Mouse (Mus musculus) lung, embryonic 14.5 days (tissue): ENCODE measurements around the gene Asgr1. TPM values are rescaled to one million over a fixed set of nuclear protein-coding genes. Genes with fewer than 3 reads are reported as not detected.
A peak's percentile ranks its signal among the peaks of the same experiment; 100 is the strongest.

Experiments used
- ATAC-seq: fragments of 200-750 bp; cut with Nextera tagmentation; 2 replicates; pipeline ENCODE4 v1.8.0; 2017; ENCODE audit warnings: mild to moderate bottlenecking, moderate TSS enrichment, moderate library complexity; ENCODE audit not compliant: insufficient read depth
- DNase-seq: peaks from one replicate; pipeline ENCODE4 v3.0.0-alpha.2; 2015
- H3K27ac ChIP-seq: fragments of 300-500 bp; sonication (generic); 2 replicates; pipeline ENCODE4 v1.5.1; 2014; ENCODE audit warnings: low read depth, mild to moderate bottlenecking, moderate library complexity
- H3K27me3 ChIP-seq: fragments of 300-500 bp; sonication (generic); 2 replicates; pipeline ENCODE4 v1.6.1; 2014; ENCODE audit warnings: low read length, control low read depth; ENCODE audit not compliant: insufficient read depth
- H3K36me3 ChIP-seq: fragments of 300-500 bp; sonication (generic); 2 replicates; pipeline ENCODE4 v1.6.1; 2014; ENCODE audit warnings: control low read depth; ENCODE audit not compliant: insufficient read depth
- H3K4me1 ChIP-seq: fragments of 300-500 bp; sonication (generic); 2 replicates; pipeline ENCODE4 v1.6.1; 2014; ENCODE audit warnings: antibody characterized with exemption, control low read depth; ENCODE audit not compliant: insufficient read depth
- H3K4me2 ChIP-seq: fragments of 300-500 bp; sonication (generic); 2 replicates; pipeline ENCODE4 v1.6.1; 2014; ENCODE audit warnings: mild to moderate bottlenecking
- H3K4me3 ChIP-seq: fragments of 300-500 bp; sonication (generic); 2 replicates; pipeline ENCODE4 v1.5.1; 2014; ENCODE audit warnings: low read depth, low read length
- H3K9ac ChIP-seq: fragments of 300-500 bp; sonication (generic); 2 replicates; pipeline ENCODE4 v1.6.1; 2014
- H3K9me3 ChIP-seq: fragments of 300-500 bp; sonication (generic); 2 replicates; pipeline ENCODE4 v1.6.1; 2016; ENCODE audit warnings: low read depth, low read length, control low read depth
- CTCF ChIP-seq: IDR thresholded peaks from 2 replicates; pipeline ENCODE4 v1.5.1; 2016; ENCODE audit warnings: antibody characterized with exemption, low read depth
- WGBS: fragments of 180-500 bp; shearing (Covaris S2); extraction: QIAGEN DNeasy Blood & Tissue Kit; methylation state at CpG from one replicate; pipeline ENCODE4 v1.1.7; 2014; 5-methylcytosine and 5-hydroxymethylcytosine counted together
- polyA plus RNA-seq: library from polyadenylated mRNA; unstranded; fragments of >200 nt; fragmentation: Nextera tagmentation; extraction: Ambion mirVana; gene quantifications from 2 replicates; pipeline ENCODE4 v1.2.1, GENCODE M21; 2014

The Asgr1 gene
- polyA plus RNA-seq, 1 experiment from 2014 or later = not detected

DNA sequence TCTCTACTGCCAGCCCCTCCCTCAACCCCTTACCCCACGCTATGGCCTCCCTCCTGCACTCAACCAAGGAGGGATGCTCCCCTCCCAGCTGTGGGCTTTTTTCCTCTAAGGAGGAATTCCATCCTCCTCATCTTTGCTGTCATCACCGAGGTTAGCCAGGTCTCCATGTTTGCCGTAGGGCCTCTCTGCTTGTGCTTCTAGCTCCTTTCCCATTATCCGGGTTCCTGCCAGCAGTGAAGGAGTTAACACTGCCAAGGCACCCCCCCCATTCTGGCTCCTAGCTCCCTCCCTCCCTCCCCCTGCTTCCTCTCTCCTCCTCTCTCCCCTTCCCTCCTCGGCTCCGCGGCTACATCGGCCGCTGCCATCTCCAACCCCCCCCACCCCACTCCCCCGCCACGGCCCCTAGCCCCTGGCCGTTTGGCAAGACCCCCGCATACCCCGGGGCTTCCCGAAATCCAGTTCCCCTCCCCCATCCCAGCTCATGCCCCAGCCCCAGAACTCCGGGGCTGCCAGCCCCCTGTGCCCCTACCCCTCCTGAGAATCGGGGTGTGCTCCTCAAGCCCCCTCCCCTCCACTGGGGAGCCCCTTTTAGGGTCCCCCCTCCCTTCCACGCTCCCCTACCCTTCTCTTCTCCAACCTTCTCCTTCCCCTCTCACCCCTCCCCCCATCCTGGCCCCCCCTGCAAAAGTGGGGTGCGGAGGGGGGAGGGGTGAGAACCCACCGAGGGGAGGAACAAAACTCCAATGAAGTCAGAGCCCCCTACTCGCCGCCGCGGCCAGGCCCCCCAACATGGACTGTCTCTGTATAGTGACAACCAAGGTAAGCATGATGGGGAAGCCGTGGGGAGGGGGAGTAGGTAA lies 35.5 kb upstream of the Asgr1 start:
- peak overlapping the region; percentile 93 for H3K4me2 ChIP-seq
- peak overlapping the region; percentile 66 for H3K4me3 ChIP-seq
- WGBS = 1% methylated on average over 24 of the region's 25 CpGs
- peak; percentile 86 for DNase-seq
- peaks cover 8% of the 10 kb centered on the region; the same call in 1 of the 2 replicates for H3K36me3 ChIP-seq
- peak overlapping the region; percentile 80 for H3K9ac ChIP-seq
- no peaks in the 10 kb centered on the region for H3K27me3 ChIP-seq
- peak overlapping the region; percentile 88 for H3K27ac ChIP-seq
- TF ChIP-seq CTCF = no peak
- H3K9me3 ChIP-seq = no peaks in the 10 kb centered on the region
- H3K4me1 ChIP-seq = peaks cover 16% of the 10 kb centered on the region
- ATAC-seq = no peak

DNA sequence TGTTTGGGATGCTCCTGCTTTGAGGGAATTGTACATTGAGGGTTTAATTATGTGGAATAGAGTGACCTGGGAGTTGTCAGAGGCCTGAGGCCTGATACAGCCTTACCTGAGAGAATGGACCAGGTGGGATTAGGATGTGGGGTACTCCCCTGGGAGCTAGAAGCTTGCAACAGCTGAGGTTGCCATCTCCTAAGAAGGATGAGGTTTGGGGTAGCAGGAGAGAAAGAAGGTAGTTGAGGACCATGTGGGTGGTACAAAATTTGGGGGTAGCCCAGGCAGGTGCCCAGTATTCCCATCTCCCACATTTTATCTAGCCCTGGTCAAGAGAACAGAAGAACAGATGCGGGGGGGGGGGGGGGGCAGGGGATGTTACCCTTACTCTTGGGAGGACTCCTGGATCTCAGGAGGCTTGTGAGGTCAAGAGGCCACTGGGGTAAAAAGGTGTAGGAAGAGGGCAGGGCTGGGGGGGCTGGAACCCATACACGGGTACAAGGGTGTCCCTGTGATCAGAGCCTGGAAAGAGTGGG lies 34.3 kb upstream of the Asgr1 start:
- Histone ChIP-seq H3K4me1 (peaks cover 23% of the 10 kb centered on the region), H3K27me3 (no peaks in the 10 kb centered on the region), H3K4me3 (peak overlapping the region; percentile 66), H3K4me2 (peak overlapping the region; percentile 93), H3K9me3 (no peaks in the 10 kb centered on the region), H3K27ac (peak overlapping the region; percentile 68), H3K36me3 (no peaks in the 10 kb centered on the region), H3K9ac (peak overlapping the region; percentile 80; the same call in 1 of the 2 replicates)
- no peak for TF ChIP-seq CTCF
- no peak for DNase-seq
- 0% methylated on average over 1 of the region's 2 CpGs for WGBS
- ATAC-seq = no peak

GRCm38 (mm10) chr11:70020022-70020631 lies 33.8 kb upstream of the Asgr1 start:
- peak; percentile 28 for DNase-seq
- Histone ChIP-seq H3K4me2 (peak overlapping the region; percentile 93), H3K4me1 (peaks cover 23% of the 10 kb centered on the region), H3K27ac (peak overlapping the region; percentile 68), H3K9me3 (no peaks in the 10 kb centered on the region), H3K4me3 (peak overlapping the region; percentile 66), H3K9ac (peak overlapping the region; percentile 29; the same call in 1 of the 2 replicates), H3K36me3 (no peaks in the 10 kb centered on the region), H3K27me3 (no peaks in the 10 kb centered on the region)
- WGBS = 13% methylated on average over 8 of the region's 8 CpGs
- ATAC-seq = no peak
- TF ChIP-seq CTCF = no peak

DNA sequence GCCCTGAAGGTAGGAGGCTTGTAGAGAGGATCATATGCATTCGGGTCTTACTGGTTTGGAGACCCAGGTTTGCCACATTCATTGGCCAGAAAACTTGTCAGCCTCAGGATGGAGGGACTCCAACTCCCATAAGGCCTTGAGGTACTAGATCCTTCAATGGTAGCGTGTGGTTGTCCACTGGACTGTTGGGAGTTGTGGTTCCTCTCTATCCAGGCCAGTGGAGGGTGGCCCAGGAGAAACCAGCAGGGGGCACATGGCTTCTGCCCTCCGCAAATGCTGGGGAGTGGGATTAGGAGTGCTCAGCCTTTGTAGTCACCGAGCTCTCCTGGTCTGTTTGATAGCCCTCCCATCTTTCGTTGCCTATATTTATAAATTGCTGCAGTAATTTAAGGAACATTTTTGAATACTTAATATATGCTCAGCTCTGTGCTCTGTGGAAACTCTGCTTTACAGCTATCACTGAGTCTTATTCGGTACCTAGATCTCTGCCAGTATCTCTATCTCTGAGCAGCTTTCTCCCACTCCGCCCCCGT lies 33.1 kb upstream of the Asgr1 start:
- H3K27ac ChIP-seq = peak overlapping the region; percentile 68; the same call in 1 of the 2 replicates
- H3K4me3 ChIP-seq = peak overlapping the region; percentile 66
- no peaks in the 10 kb centered on the region for H3K9me3 ChIP-seq
- DNase-seq (peak; percentile 89), ATAC-seq (peak; percentile 86)
- H3K27me3 ChIP-seq = no peaks in the 10 kb centered on the region
- no peak overlapping the region for H3K9ac ChIP-seq
- H3K4me1 ChIP-seq = peaks cover 24% of the 10 kb centered on the region
- no peaks in the 10 kb centered on the region for H3K36me3 ChIP-seq
- under 1% methylated on average over 8 of the region's 8 CpGs for WGBS
- peak overlapping the region; percentile 93 for H3K4me2 ChIP-seq
- peak; percentile 72 for TF ChIP-seq CTCF

GRCm38 (mm10) chr11:70021264-70022132 lies 32.4 kb upstream of the Asgr1 start:
- H3K27me3 ChIP-seq = no peaks in the 10 kb centered on the region
- no peaks in the 10 kb centered on the region for H3K9me3 ChIP-seq
- WGBS = 1% methylated on average over 40 of the region's 40 CpGs
- TF ChIP-seq CTCF = peak; percentile 35
- DNase-seq (peak; percentile 99), ATAC-seq (peak; percentile 62)
- H3K9ac ChIP-seq = no peak overlapping the region
- H3K4me3 ChIP-seq = peak overlapping the region; percentile 66
- no peaks in the 10 kb centered on the region for H3K36me3 ChIP-seq
- peaks cover 31% of the 10 kb centered on the region for H3K4me1 ChIP-seq
- H3K27ac ChIP-seq = peak overlapping the region; percentile 67; the same call in 1 of the 2 replicates
- H3K4me2 ChIP-seq = peak overlapping the region; percentile 93

DNA sequence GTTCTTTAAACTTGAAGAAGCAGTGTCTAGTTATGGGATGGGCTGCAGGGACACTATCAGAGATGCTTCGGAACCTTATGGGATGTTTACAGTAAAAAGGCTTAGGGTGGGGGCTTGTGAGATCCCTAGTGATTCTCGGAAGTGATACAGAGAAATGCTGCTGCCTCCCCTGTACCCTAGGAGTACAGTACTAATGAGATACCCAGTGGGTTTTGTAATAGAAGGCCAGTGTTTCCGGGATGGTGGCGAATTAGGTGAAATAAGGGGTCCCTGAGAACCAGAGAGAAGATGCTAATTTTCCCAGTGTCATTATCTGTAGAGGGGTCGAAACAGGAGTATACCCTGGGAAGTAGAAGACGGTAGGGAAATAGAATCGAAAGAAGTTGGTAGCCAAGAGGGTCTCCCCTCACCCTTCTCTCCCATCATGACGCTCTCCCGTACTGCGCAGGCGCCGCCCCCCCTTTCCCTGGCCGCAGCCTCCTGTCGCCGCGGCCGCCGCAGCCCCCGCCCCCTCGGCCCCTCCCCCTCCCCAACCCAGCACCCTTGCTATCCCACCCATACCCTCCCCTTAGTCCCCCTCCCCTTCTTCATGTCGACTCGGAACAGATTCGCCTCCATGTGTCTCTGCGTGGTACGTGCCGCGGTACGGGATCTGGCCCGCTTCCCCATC lies 30.3 kb upstream of the Asgr1 start:
- TF ChIP-seq CTCF = no peak
- peak overlapping the region; percentile 63 for H3K4me2 ChIP-seq
- DNase-seq = peak; percentile 66
- peaks cover 38% of the 10 kb centered on the region for H3K4me1 ChIP-seq
- no peak for ATAC-seq
- peak overlapping the region; percentile 47 for H3K9ac ChIP-seq
- H3K36me3 ChIP-seq = no peaks in the 10 kb centered on the region
- no peaks in the 10 kb centered on the region for H3K9me3 ChIP-seq
- 4% methylated on average over 29 of the region's 29 CpGs for WGBS
- H3K27ac ChIP-seq = peak overlapping the region; percentile 36; the same call in 1 of the 2 replicates
- H3K27me3 ChIP-seq = no peaks in the 10 kb centered on the region
- peak overlapping the region; percentile 33 for H3K4me3 ChIP-seq
